Mouse (Mus musculus) stomach, adult 2 months (tissue): Measurements from ENCODE around the gene Adh1. TPM values are rescaled to one million over a fixed set of nuclear protein-coding genes. Genes with fewer than 3 reads are reported as not detected.

ENCODE experiments used
- polyA plus RNA-seq: library from polyadenylated mRNA; depleted of rRNA; stranded (reverse); fragments of >200 nt; gene quantifications from 2 replicates; pipeline ENCODE4 v1.2.3, GENCODE M21; 2012; rRNA removed

Gene Adh1
- polyA plus RNA-seq = 18.9 and 21.4 TPM in 2 replicates

DNA sequence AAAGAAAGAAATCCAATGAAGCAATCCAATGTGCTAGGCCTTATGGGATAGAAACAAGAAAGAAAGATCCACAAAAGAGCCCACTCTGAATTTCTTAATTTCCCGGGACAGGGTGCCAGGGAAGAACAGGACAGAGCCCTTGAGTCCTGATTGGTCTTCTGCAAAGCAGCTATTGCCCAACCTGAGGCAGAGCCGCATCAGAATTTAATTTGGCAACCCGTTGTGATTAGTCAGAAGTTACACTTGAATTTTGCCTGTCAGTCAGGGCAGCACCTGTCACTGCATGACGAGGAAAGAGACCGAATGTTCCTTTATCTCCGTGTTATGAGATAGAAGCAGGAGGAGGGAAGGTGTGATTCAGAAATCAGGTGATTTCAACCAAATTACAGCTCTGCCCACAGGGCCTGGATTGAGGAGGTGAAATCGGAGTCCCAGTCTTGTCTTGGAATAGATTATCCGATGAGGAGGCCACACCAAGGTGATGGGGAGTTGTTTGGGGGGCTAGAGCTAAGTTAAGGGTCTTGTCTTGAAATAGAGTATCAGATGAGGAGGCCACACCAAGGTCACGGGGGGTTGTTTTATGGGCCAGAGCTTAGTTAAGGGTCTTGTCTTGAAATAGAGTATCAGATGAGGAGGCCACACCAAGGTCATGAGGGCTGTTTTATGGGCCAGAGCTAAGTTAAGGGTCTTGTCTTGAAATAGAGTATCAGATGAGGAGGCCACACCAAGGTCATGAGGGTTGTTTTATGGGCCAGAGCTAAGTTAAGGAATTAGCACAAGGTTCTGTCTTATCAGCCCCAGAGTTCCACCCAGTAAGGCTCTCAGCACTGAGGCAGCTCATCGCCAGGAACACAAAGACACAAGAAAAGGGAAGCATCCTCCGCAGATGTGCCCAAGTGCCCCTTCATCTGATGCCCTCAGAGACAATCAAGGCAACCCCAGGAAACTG is at the start of gene Adh1:
TSS of gene Adh1 (plus strand) at position 271 of the 949 bp plus-strand sequence.

GRCm38 (mm10) chr3:138217631-138218264 is 43.0 kb upstream of the Adh1 start, which contains the start of gene Adh7:
Gene Adh7 (plus strand): TSS chr3:138217760.

GRCm38 (mm10) chr3:138312965-138313364 is 52.2 kb downstream of the Adh1 start, which contains the start of gene Adh6a:
Gene Adh6a (plus strand): TSS chr3:138313286.

Other genes starting within 250 kb of the Adh1 start
- gene 1110002E22Rik, start 195.9 kb upstream of the Adh1 start, polyA plus RNA-seq = 0.30 and 0.47 TPM in 2 replicates
- gene Gm5105, start 193.6 kb upstream of the Adh1 start, polyA plus RNA-seq = not detected in 2 replicates
- 0.11 and 0.21 TPM in 2 replicates for gene Trmt10a, start 117.5 kb upstream of the Adh1 start, polyA plus RNA-seq
- 0.13 and 0.24 TPM in 2 replicates for gene Mttp, start 116.0 kb upstream of the Adh1 start, polyA plus RNA-seq
- not detected in 2 replicates for gene 4930579F01Rik, start 67.2 kb upstream of the Adh1 start, polyA plus RNA-seq
- gene Adh7, start 43.2 kb upstream of the Adh1 start, polyA plus RNA-seq = 11.4 and 14.1 TPM in 2 replicates
- gene Adh6a, start 52.3 kb downstream of the Adh1 start, polyA plus RNA-seq = 0.15 TPM in 2 replicates
- 0.14 TPM in 1 of 2 replicates, not detected in the other for gene Adh6b, start 80.8 kb downstream of the Adh1 start, polyA plus RNA-seq
- not detected in 2 replicates for gene Adh4, start 154.5 kb downstream of the Adh1 start, polyA plus RNA-seq
- gene Adh5, start 182.1 kb downstream of the Adh1 start, polyA plus RNA-seq = 5.0 and 5.6 TPM in 2 replicates
- gene Metap1, start 228.5 kb downstream of the Adh1 start, polyA plus RNA-seq = 2.9 and 4.5 TPM in 2 replicates